Mouse (Mus musculus): ENCODE results near the gene Ccnyl1. TPM values are rescaled to one million over a fixed set of nuclear protein-coding genes. Genes with fewer than 3 reads are reported as not detected.

Gene Ccnyl1
- total RNA-seq, 2 experiments from 2014 or later, result 19.7 to 20.5 TPM

GRCm38 (mm10) chr1:64676060-64676839 lies 14.0 kb upstream of the Ccnyl1 start:
- intact Hi-C loops (cut with DNase I), result no loop called here
- Histone ChIP-seq H3K27ac (peak overlapping the region; percentile 73), H3K4me3 (peak overlapping the region; percentile 3; the same call in 1 of the 2 replicates)
- no peak for TF ChIP-seq CTCF (IDR thresholded peaks at IDR 0.05)
- DNase-seq, result peak; percentile 20

- no peak for DNase-seq
- intact Hi-C loops (cut with DNase I), result no loop called here
- no peak for TF ChIP-seq CTCF (IDR thresholded peaks at IDR 0.05)
- H3K4me3 ChIP-seq, result no peak overlapping the region
- no peak overlapping the region for H3K27ac ChIP-seq
Observed at GRCm38 (mm10) chr1:64681499-64681898, 8.8 kb upstream of the Ccnyl1 start.

- TF ChIP-seq CTCF (IDR thresholded peaks at IDR 0.05), result no peak
- H3K4me3 ChIP-seq, result no peak overlapping the region
- intact Hi-C loops (cut with DNase I), result no loop called here
- H3K27ac ChIP-seq, result no peak overlapping the region
- no peak for DNase-seq
Observed at GRCm38 (mm10) chr1:64683039-64683438, 7.2 kb upstream of the Ccnyl1 start.

DNA sequence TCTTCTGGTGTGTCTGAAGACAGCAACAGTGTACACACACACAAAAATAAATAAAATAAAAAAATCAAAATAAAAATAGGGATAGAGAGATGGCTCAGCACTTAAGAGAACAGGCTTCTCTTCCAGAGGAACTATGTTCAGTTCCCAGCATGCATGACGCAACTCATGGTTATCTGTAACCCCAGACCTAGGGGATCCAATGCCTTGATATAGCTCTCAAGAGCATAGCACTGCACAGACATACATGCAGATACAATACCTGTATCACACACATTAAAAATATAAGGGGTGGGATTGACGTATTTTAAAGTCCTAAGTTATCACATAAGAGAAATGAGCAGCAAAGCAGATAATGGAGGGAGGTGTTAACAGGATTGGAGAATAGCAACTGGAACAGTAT lies 5.8 kb upstream of the Ccnyl1 start:
- intact Hi-C loops (cut with DNase I), result no loop called here
- no peak for TF ChIP-seq CTCF (IDR thresholded peaks at IDR 0.05)
- no peak for DNase-seq
- no peak overlapping the region for H3K27ac ChIP-seq
- H3K4me3 ChIP-seq, result no peak overlapping the region

DNA sequence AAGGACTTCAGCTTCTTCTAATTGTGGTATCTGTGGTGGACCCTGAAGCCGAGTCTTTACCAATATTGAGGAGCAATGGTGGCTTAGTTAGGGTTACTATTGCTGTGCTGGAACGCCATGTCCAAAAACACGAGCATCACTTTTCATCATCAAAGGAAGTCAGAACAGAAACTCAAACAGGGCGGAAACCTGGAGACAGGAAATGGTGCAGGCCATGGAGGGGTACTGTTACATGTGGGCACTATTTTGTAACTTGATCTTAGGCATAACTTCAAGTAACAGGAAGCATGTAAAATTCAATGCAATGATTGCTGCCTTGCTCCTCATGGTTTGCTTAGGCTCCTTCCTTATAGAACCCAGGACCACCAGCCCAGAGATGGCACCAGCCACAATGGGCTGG lies 2.2 kb upstream of the Ccnyl1 start:
- no peak for DNase-seq
- no peak for TF ChIP-seq CTCF (IDR thresholded peaks at IDR 0.05)
- H3K4me3 ChIP-seq, result no peak overlapping the region
- intact Hi-C loops (cut with DNase I), result no loop called here
- H3K27ac ChIP-seq, result no peak overlapping the region

DNA sequence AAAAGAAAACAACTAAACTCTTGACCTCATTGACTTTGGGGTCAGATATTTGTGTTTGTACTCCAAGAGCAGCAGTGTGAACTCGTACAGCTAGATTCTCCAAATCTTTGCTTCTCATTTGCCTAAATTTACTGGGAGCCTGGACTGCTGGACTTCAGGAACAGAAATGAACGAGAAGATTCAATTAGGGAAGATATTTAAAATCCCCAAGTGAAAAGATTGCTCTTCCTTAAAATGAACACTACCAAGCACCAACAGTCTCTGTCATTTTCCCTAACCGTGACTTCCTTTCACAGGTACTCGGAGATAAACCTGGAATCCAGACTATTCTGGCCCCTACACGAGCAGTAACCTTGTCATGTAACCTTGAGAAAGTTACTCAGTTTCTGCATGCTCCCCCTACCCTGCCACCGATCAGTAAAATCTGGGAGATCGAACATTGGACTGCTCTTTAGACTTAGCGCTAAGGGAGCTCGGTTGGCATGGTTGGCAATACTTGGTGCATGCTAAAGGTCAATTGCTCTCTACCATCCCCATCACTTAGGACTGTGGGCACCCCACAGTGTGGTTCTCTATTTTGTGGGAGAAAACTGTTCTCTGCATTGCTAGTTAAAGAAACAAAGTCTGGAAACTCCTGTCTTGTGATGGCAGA lies 568 bp upstream of the Ccnyl1 start:
- H3K4me3 ChIP-seq, result peak overlapping the region; percentile 96
- intact Hi-C loops (cut with DNase I), result loop anchor here (1.0 to 5.0 kb wide), 2 partner anchors 72 to 157 kb away; partner anchors contain the start of genes Creb1 and Mettl21a
- no peak for TF ChIP-seq CTCF (IDR thresholded peaks at IDR 0.05)
- no peak overlapping the region for H3K27ac ChIP-seq
- no peak for DNase-seq

DNA sequence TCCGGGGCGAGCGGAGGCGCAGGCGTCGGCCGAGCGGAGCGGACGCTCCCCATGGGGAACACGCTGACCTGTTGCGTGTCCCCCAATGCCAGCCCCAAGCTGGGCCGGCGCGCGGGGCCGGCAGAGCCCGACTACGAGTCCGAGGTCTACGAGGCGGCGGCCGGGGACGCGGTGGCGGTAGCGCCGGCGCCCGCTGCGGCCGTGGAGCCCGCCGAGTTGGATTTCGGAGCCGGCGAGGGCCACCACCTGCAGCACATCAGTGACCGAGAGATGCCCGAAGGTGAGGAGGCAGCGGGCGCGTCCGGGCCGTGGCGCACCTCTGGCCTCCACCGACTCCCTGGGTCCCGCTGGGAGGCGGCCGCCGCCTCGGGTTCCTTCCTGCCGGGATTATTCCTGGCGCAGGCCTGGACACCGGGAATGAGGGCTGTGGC lies 881 bp downstream of the Ccnyl1 start:
- intact Hi-C loops (cut with DNase I), result loop anchor here (5.0 kb wide), 1 partner anchor 159 kb away; the partner anchor contains the start of gene Creb1
- Histone ChIP-seq H3K27ac (peak overlapping the region; percentile 93), H3K4me3 (peak overlapping the region; percentile 96)
- DNase-seq, result peak; percentile 75
- TF ChIP-seq CTCF (IDR thresholded peaks at IDR 0.05), result no peak

GRCm38 (mm10) chr1:64691581-64691980 lies 1.3 kb downstream of the Ccnyl1 start:
- Histone ChIP-seq H3K27ac (peak overlapping the region; percentile 93), H3K4me3 (peak overlapping the region; percentile 96)
- intact Hi-C loops (cut with DNase I), result loop anchor here (5.0 kb wide), 1 partner anchor 159 kb away; the partner anchor contains the start of gene Creb1
- no peak for TF ChIP-seq CTCF (IDR thresholded peaks at IDR 0.05)
- no peak for DNase-seq

DNA sequence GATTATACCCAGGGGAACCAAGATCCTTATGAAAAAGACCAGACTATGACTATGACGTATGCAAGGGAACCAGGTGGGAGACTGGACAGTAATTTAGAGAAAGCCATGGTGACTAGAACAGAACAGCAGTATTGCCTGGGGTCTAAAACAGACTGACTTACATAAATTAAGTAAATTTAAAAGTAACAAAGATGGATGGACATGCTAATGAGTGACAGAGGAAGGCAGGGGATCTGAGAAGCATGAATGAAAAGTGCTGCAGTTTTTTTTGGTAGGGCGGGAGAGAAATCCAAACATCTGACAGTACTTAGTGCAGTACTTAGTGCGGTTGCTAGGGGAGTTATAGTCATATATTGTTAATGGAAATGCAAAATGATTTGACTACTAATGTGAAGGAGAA lies 4.9 kb downstream of the Ccnyl1 start:
- Histone ChIP-seq H3K4me3 (no peak overlapping the region), H3K27ac (no peak overlapping the region)
- no peak for TF ChIP-seq CTCF (IDR thresholded peaks at IDR 0.05)
- intact Hi-C loops (cut with DNase I), result no loop called here
- DNase-seq, result no peak

DNA sequence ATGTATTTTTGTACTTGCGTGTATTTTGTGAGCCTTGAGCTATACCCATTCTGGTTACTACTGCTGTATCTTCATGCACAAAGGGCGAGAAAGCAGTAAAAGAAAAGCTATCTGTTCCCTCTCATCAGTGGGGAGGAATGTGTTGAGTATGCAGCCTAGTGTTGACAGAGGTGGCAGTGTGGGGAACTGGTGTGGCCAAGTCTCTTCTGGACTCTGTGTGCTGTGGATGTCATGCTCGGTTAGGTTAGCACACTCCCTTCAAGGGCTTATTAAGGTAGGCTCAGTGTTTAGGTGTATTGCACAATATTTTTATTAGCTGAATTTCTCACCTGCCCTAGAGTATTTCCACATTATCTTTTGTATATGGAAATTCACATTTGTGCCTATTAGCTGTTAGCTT lies 11.5 kb downstream of the Ccnyl1 start:
- intact Hi-C loops (cut with DNase I), result loop anchor here (10.0 kb wide), 1 partner anchor 1037 kb away; no protein-coding TSS in a partner anchor
- H3K27ac ChIP-seq, result no peak overlapping the region
- no peak for TF ChIP-seq CTCF (IDR thresholded peaks at IDR 0.05)
- no peak overlapping the region for H3K4me3 ChIP-seq
- DNase-seq, result no peak

GRCm38 (mm10) chr1:64705230-64705629 lies 15.0 kb downstream of the Ccnyl1 start:
- DNase-seq, result peak; percentile 53
- H3K4me3 ChIP-seq, result no peak overlapping the region
- TF ChIP-seq CTCF (IDR thresholded peaks at IDR 0.05), result peak; percentile 72
- intact Hi-C loops (cut with DNase I), result loop anchor here (10.0 kb wide), 1 partner anchor 1040 kb away; no protein-coding TSS in a partner anchor
- no peak overlapping the region for H3K27ac ChIP-seq

- no peak overlapping the region for H3K27ac ChIP-seq
- intact Hi-C loops (cut with DNase I), result loop anchor here (10.0 kb wide), 1 partner anchor 1042 kb away; no protein-coding TSS in a partner anchor
- DNase-seq, result no peak
- no peak for TF ChIP-seq CTCF (IDR thresholded peaks at IDR 0.05)
- no peak overlapping the region for H3K4me3 ChIP-seq
Observed at GRCm38 (mm10) chr1:64706610-64707009, 16.4 kb downstream of the Ccnyl1 start.

DNA sequence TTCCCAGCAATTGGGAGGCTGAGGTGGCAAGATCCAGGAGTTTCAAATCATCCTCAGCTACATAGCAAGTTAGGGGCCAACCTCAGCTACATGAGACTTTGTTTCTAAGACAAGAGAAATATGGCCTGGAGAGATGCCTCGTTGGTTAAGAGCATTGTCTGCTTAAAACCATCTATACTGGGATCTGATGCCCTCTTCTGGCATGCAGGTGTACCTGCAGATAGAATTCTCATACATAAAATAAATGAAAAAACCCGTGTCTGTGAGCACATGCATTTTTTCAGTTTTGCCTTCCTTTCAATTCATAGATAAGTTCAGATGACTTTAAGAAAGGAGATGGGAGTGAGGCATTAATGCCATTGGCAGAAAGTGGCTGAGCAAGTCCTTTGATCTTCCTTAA lies 19.6 kb downstream of the Ccnyl1 start:
- Histone ChIP-seq H3K4me3 (no peak overlapping the region), H3K27ac (no peak overlapping the region)
- intact Hi-C loops (cut with DNase I), result loop anchor here (1.0 to 10.0 kb wide), 2 partner anchors 93 to 1045 kb away; partner anchors contain the start of gene Mettl21a
- peak; percentile 81 for TF ChIP-seq CTCF (IDR thresholded peaks at IDR 0.05)
- DNase-seq, result no peak

Data from gastrocnemius, adult 2 months (tissue).